ENCODE assay signal across 22 mouse cellular contexts in the genomic region with DNA sequence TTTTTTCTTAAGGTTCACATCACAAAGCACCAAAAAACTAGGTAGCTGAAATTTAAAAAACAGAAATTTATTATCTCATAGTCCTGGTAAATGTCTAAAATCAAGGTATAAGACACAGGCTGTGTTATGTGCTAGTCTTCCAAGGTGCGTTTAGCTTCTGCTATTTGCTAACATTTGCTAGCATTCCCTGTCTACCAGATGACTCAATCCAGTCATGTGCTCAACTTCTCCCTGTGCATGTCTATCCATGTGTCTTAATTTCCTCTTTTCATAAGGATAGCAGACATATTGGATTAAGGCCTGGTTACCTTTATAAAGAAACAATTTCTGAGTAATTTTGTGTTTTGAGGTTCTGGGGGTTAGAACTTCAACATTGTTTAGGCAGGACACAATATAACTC.
"Had no signal": no experiment of that assay in that cellular context is flagged by ENCODE, and none has a peak within 500 bp of the region (broad histone marks: within the 10 kb centered on the region; RNA-seq: fewer than 3 reads in every experiment).

No protein-coding gene starts in this region.

- ATAC-seq: hindbrain, embryonic 16.5 days; inflammation-experienced regulatory T-cells, adult 6 months; intestine, embryonic 15.5 days; intestine, postnatal 0 days had no signal

- H3K9me3 ChIP-seq: heart, embryonic 10.5 days; heart, embryonic 12.5 days; hindbrain, embryonic 10.5 days; hindbrain, embryonic 12.5 days; intestine, embryonic 15.5 days; limb, embryonic 13.5 days; limb, embryonic 15.5 days had no signal

- H3K36me3 ChIP-seq: heart, embryonic 10.5 days; heart, embryonic 12.5 days; hindbrain, embryonic 10.5 days; hindbrain, embryonic 12.5 days; intestine, embryonic 15.5 days; limb, embryonic 13.5 days; limb, embryonic 15.5 days had no signal

- H3K4me2 ChIP-seq: heart, embryonic 12.5 days; hindbrain, embryonic 12.5 days; hindbrain, embryonic 14.5 days; intestine, embryonic 15.5 days; limb, embryonic 13.5 days; limb, embryonic 15.5 days; liver, embryonic 11.5 days had no signal

- DNase-seq: gastrocnemius, postnatal 14 days; gastrocnemius, postnatal 36 days; heart, postnatal 10 days; heart, postnatal 4 days; kidney, adult 18-20 months; kidney, adult 8-10 months; kidney, postnatal 10 days; kidney, postnatal 25 days; kidney, postnatal 4 days had no signal

- H3K4me1 ChIP-seq: heart, embryonic 10.5 days; heart, embryonic 12.5 days; hindbrain, embryonic 10.5 days; hindbrain, embryonic 12.5 days; intestine, embryonic 15.5 days had no signal

- H3K27me3 ChIP-seq: heart, embryonic 12.5 days; hindbrain, embryonic 12.5 days; intestine, embryonic 15.5 days; limb, embryonic 13.5 days; limb, embryonic 15.5 days had no signal

- H3K27ac ChIP-seq: heart, embryonic 10.5 days; hindbrain, embryonic 10.5 days; hindbrain, embryonic 12.5 days; hindbrain, embryonic 14.5 days; intestine, embryonic 15.5 days; layer of hippocampus, adult 2 months; limb, embryonic 13.5 days; limb, embryonic 15.5 days had no signal

- H3K9ac ChIP-seq: heart, embryonic 12.5 days; hindbrain, embryonic 12.5 days; hindbrain, embryonic 14.5 days; intestine, embryonic 15.5 days; limb, embryonic 13.5 days; limb, embryonic 15.5 days had no signal

- H3K4me3 ChIP-seq: heart, embryonic 10.5 days; heart, embryonic 12.5 days; hindbrain, embryonic 10.5 days; hindbrain, embryonic 12.5 days; intestine, embryonic 15.5 days; layer of hippocampus, adult 2 months; limb, embryonic 13.5 days; limb, embryonic 15.5 days had no signal
